Mouse (Mus musculus): ENCODE measurements at regions not wholly inside any gene's neighbourhood (a gene's known extent, or its start where the extent isn't known, plus 50 kb on each side); places are given as distances from the start of the nearest gene placed in this dataset.

GRCm38 (mm10) chr10:17618024-17618423, 105.0 kb upstream of the Cited2 start:
- peak; percentile 14 to 31 for DNase-seq

- DNase-seq: no peak
These were observed 103.4 kb upstream of the Cited2 start for GRCm38 (mm10) chr10:17619617-17620016.

GRCm38 (mm10) chr10:17621703-17622385, 101.2 kb upstream of the Cited2 start:
- DNase-seq: no peak

GRCm38 (mm10) chr10:17622802-17623201, 100.2 kb upstream of the Cited2 start:
- DNase-seq: no peak

GRCm38 (mm10) chr10:17629709-17630108, 93.3 kb upstream of the Cited2 start:
- no peak for DNase-seq

GRCm38 (mm10) chr10:17630861-17631581, 92.0 kb upstream of the Cited2 start:
- no peak for DNase-seq

GRCm38 (mm10) chr10:17631817-17632216, 91.2 kb upstream of the Cited2 start:
- no peak for DNase-seq

GRCm38 (mm10) chr10:17632959-17633674, 89.9 kb upstream of the Cited2 start:
- no peak for DNase-seq

- no peak for DNase-seq
These were observed 77.7 kb upstream of the Cited2 start for GRCm38 (mm10) chr10:17645363-17645762.

GRCm38 (mm10) chr10:17646391-17646790, 76.6 kb upstream of the Cited2 start:
- no peak for DNase-seq

- no peak for DNase-seq
These were observed 74.9 kb upstream of the Cited2 start for GRCm38 (mm10) chr10:17648077-17648476.

GRCm38 (mm10) chr10:17650997-17651750, 71.8 kb upstream of the Cited2 start:
- no peak for DNase-seq

GRCm38 (mm10) chr10:17653325-17653724, 69.7 kb upstream of the Cited2 start:
- DNase-seq: no peak

- DNase-seq: no peak
These were observed 69.2 kb upstream of the Cited2 start for GRCm38 (mm10) chr10:17653785-17654184.

GRCm38 (mm10) chr10:17654308-17654858, 68.6 kb upstream of the Cited2 start:
- no peak for DNase-seq

GRCm38 (mm10) chr10:17655459-17656051, 67.5 kb upstream of the Cited2 start:
- no peak for DNase-seq

- no peak for DNase-seq
These were observed 66.7 kb upstream of the Cited2 start for GRCm38 (mm10) chr10:17656305-17656704.

GRCm38 (mm10) chr10:17656872-17657482, 66.0 kb upstream of the Cited2 start:
- DNase-seq: no peak

GRCm38 (mm10) chr10:17659575-17659974, 63.4 kb upstream of the Cited2 start:
- DNase-seq: no peak

- peak; percentile 9 to 23 for DNase-seq
These were observed 62.1 kb upstream of the Cited2 start for GRCm38 (mm10) chr10:17660836-17661452.

GRCm38 (mm10) chr10:17666089-17666488, 56.9 kb upstream of the Cited2 start:
- DNase-seq: no peak

Data from B cell, adult 2 months (primary cell).